Mouse (Mus musculus) frontal cortex, postnatal 10 days (tissue): Measurements from ENCODE around the gene Dolpp1.

Experiments used
- DNase-seq, 2 experiments: peaks; one replicate each; pipeline ENCODE4 v3.0.0; 2022; ENCODE audit warnings: low spot score in 2 of 2, mixed read lengths in 1 of 2

The Dolpp1 gene

GRCm38 (mm10) chr2:30377721-30378120 is 14.3 kb upstream of the Dolpp1 start:
- DNase-seq: no peak

DNA sequence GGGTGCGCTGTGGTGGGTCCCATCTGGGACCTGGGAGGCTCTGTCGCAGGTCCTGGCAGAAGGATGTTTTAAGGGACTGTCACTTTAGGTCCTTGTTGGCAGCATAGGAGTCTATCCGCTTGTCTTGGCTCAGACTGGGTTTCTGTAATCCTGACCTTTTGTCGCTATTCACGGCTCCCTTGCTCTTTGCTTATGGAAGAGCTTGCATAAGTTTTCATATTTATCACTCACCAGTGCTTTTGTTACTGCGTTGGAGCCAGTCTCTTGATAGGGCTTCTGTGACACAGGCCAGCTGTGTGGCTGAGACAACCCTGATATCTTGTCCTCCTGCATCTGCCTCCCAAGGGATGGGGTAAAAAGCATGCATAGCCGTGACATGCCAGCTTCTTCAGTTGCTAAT is 12.7 kb upstream of the Dolpp1 start:
- DNase-seq: no peak

DNA sequence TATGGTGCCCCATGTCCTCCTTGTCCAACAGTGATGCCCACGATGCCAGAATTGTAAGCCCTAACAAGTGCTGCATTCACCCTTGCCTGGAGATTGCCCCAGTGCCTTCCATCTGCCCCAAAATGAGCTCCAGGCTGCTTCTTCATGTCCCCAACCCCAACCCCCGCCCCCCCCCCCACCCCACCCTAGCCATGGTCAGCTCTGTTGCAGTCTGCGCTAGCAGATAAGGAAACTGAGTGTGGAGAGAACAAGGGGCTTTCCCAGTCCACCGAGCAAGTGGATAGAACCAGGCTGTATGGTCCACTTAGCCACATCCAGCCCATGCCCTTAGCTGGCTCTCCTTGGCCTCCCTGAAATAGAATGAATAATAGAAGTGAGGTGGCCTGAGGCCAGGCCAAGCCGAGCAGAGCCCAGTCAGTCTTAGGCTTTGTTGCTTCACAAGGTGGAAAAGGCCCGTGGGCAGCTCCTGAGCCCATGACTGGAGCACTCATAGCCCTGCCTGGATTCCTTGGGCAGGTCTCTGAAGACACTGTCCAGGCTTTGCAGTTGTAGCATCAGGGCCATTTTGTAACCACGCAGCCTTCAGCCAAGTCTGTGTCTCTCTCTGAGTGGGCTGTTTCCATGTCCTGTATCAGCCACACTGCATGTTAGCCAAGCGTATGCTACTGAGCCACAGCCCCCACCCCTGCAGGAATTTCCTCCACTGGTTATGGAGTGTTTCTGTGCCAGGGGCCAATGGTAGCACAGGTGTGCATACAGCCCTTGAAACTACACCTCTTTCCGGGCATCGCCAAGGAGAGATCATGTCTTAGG is 11.3 kb upstream of the Dolpp1 start:
- DNase-seq: no peak

GRCm38 (mm10) chr2:30381377-30381725 is 10.7 kb upstream of the Dolpp1 start:
- DNase-seq: peak in 1 of 2 experiments; percentile 12

DNA sequence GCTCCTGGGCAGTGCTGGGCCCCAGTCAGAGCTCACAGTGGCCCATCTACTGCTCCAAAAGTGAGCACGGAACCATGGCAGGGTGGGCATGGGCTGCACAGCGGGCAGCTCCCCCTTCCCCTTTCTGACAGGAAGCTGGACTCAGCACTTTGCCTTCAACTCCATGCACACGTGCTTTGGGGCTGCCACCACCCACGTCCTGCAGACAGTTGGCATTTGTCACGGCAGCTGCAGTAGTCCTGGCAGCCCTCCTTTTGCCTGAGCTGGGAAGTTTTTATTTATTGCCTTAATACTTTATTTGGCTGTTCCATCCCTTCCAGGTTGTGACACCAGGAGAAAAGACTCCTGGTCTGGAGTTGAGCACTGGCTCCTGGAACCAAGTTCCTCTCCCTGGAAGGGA is 7.2 kb upstream of the Dolpp1 start:
- no peak for DNase-seq

DNA sequence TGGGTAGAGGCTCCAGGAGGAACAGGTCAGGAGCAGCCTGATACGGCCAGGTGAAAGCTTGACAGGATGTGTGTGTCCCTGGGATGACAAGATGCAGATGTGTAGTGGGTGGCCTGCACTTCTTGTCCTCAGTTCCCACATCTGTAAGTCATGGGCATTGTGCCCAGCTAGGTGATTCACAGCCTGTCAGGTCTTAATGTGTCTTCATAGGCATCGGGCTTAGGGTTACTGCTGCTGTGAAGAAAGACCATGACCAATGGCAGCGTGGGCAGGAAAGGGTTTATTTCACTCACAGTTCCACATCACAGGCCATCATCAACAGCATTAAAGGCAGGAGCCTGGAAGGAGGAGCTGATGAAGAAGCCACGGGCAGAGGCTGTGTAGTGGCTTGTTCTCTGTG is 6.5 kb upstream of the Dolpp1 start:
- DNase-seq: no peak

- DNase-seq: no peak
Observed at GRCm38 (mm10) chr2:30386913-30387312, 5.1 kb upstream of the Dolpp1 start.

DNA sequence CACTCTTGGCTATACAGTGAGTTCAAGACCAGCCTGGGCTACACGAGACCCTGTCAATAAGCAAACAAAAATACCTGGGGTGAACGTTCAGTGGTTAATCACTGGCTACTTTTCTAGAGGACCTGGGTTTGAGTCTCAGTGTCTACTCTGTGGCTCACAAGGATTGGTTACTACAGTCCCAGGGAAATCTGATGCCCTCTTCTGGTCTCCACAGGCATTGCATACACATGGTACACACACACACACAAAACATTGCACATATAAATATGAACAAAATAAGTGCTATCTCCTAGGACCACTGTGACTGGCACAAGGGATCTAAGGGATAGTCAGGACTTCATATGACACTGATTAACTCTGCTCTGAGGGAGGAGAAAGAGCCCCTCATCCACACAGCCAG is 3.1 kb upstream of the Dolpp1 start:
- no peak for DNase-seq

DNA sequence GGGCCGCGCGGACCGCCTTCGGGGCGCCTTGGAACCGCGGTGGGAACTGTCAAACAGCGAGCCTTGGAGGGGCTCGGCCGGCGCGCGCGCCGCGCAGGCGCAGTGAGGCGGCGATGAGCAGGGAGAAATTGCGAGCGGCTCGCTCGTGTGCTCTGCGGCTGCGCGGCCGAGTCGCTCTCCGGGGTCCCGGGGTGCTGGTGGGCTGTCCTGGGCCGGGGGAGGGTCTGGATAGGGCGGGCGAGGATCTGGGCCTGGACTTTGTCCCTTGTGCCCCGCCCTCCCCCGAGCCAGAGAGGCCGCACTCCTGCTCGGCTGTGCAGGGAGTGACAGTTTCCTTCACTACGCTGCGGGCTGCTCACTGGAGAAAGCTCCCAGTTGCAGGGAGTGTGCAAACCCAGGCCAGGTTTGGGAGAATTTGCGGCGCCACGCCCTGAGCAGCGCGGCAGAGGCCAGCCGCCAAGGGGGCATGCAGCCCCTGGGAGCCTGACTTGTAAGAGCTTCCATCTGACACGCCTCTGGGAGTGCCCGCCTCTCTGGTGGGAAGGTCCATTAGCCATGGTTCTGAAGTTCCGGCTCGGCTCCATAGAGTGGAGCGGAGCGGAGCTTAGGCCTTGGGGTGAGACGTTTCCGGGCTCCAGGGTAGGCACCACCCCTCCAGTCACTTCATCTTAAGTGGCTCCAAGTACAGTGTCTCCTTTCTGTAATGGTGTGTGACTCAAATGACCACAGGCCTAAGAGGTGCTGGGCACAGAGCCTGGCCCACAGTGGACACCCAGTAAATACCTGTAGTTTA is 719 bp downstream of the Dolpp1 start:
- DNase-seq: no peak

GRCm38 (mm10) chr2:30393370-30393656 is 1.3 kb downstream of the Dolpp1 start:
- no peak for DNase-seq

- no peak for DNase-seq
Observed at GRCm38 (mm10) chr2:30395757-30396156, 3.7 kb downstream of the Dolpp1 start.

DNA sequence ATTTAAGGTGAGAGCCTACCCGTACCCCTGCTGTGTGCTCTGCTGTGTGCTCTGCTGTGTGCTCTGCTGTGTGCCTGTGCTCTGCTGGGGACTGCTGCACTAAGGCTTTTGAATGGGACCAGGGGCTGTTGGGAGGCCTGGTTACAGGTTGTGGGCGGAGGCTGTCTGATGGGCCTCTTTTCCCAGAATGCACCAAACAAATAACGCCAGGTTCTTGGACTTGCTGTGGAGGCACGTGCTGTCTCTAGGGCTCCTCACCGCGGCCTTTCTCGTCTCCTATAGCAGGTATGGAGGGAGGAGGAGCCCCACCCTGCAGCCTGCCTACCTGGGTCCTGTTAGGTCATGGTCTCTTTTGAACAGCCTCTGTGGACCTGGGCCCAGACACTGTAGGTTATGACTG is 4.2 kb downstream of the Dolpp1 start:
- DNase-seq: no peak

DNA sequence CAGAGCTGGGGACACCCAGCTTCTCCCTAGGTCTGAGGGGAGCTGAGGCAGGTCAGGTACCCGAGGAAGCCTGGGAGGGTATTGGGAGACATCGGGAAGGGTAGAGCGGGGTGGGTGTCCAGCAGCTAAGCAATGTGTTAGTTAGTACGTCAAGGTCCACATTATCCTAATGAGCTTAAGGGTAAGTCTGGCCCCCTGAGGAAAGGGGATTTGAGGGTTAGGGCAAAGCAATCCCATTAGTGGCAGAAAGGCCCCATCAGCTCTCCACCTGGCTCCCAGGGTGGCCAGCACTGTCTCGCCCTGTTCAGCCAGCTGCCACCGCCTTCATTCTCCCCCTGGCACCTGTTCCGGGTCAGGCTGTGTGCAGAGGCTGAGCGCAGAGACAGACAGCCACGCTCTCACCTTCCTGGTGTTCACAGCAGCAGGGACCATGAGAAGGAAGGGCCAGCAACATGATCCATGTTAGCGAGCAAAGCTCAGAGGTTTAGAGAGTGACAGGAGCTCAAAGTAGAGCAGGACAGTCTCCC is 6.0 kb downstream of the Dolpp1 start:
- no peak for DNase-seq

DNA sequence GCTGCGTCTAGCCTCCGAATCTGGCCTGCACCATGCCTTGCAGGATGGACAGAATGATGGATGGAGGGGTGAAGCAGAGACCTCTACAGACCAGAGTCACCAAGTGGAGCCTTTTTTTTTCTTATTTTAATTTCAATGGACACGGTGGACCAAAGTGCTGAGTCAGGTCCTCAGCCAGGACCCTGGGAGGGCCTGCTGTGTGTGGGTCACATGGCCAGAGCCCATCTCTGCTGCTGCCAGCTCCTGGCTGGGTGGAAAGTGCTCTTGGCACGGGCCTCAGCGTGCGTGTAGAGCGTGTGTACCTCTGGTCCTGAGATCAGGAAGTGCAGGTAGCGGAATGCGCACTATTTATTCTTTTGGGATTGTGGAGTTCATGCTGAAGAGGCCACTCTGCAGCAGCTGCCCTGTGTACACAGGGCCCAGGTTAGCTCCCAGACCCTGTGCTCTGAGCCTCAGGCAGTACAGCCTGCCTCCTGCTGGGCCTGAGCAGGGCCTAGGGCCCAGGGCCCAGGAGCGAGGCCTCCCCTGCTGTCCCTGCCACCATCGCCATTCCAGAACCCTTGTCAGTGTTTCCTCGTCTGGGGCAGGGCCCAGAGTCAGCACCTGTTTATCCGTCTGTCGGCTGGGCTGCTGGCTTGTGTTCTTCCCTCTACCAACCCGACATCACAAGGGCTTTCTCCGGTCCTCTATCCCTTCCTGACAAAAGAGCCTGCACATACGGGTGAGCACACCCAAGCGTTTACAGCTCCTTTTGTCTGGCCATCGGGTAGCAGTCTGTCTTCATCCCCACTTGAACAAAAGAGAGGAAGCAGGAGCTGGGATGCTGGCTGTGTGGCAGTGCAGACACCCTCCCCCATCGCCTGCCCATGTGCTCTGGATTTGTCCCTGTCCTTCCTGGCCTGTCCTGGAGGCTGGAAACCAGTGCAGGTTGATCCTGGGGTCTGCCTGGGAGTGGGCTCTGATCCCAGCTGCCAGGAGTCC is 7.4 kb downstream of the Dolpp1 start:
- DNase-seq: no peak

- no peak for DNase-seq
Observed at GRCm38 (mm10) chr2:30401581-30401980, 9.5 kb downstream of the Dolpp1 start.

- DNase-seq: no peak
Observed at GRCm38 (mm10) chr2:30402351-30402826, 10.3 kb downstream of the Dolpp1 start.

GRCm38 (mm10) chr2:30402843-30403242 is 10.8 kb downstream of the Dolpp1 start:
- DNase-seq: no peak

DNA sequence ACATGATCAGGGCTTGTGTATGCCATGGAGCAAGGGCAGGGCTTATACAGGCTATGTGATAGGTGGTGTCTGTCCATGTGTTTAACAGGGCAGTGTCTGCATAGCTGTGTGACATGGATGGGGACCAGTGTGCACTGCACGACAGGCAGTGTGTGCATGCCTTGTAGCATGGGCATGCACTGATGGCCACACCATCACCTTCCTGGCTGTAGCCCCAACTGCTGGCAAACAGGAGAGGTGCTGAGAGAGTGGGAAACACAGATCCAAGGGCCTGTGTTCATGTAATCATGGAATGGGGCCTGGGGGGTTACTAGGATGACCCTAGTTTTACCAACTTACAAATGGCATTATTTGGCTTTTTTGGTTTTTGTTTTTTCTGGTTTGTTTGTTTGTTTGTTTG is 11.8 kb downstream of the Dolpp1 start:
- DNase-seq: no peak

- DNase-seq: no peak
Observed at GRCm38 (mm10) chr2:30407221-30407620, 15.2 kb downstream of the Dolpp1 start.

DNA sequence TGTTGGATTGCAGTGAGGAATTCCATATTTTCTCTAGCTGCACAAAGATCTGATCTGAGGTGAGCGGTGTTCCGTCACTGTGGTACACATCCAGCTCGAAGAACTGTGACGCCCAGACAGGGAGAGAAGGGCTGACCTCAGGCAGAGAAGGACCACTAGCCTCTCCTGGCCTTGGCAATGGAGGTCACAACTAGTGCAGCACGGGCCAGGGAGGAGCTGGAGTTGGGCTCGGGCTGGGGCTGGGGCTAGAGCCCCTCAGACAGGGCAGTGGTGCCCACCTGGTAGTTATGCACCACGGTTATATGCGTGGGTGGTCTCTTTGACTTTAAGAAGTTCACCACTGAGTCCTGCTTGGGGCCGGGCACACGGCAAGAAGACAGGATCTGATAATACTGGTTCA is 15.7 kb downstream of the Dolpp1 start:
- no peak for DNase-seq

GRCm38 (mm10) chr2:30408452-30409100 is 16.5 kb downstream of the Dolpp1 start:
- DNase-seq: no peak
